Mouse (Mus musculus) brown adipose tissue, adult 24 weeks (tissue): ENCODE measurements around the gene Cyp2d12. TPM values are rescaled to one million over a fixed set of nuclear protein-coding genes. Genes with fewer than 3 reads are reported as not detected.
"Not testable (repeated sequence)": the region's sequence is repeated elsewhere in the genome, so short reads cannot be mapped to it uniquely, and the experiment has no call there.

Source experiments
- H3K27ac ChIP-seq: fragments of 200-500 bp; replicated peaks from 2 replicates; pipeline ENCODE4 v1.5.1; 2012; ENCODE audit warnings: low read depth, mild to moderate bottlenecking, low read length
- H3K4me1 ChIP-seq: fragments of 200-500 bp; 2 replicates; pipeline ENCODE4 v1.6.1; 2012; ENCODE audit warnings: low read length, mixed read lengths; ENCODE audit not compliant: control insufficient read depth, insufficient read depth, insufficient read length
- H3K4me3 ChIP-seq: fragments of 200-500 bp; 2 replicates; pipeline ENCODE4 v1.5.1; 2012; ENCODE audit warnings: low read depth, mild to moderate bottlenecking, low read length, moderate library complexity; ENCODE audit not compliant: insufficient read depth
- polyA plus RNA-seq: library from polyadenylated mRNA; stranded (reverse); fragments of >200 nt; gene quantifications from 2 replicates; pipeline ENCODE4 v1.2.4, GENCODE M21; 2012; ENCODE audit not compliant: missing spikeins, insufficient read depth, insufficient read length

Cyp2d12 gene
- not detected in 2 replicates for polyA plus RNA-seq

GRCm38 (mm10) chr15:82554531-82555230 lies at the start of gene Cyp2d12:
Cyp2d12 (plus strand) TSS chr15:82555072.
- Histone ChIP-seq H3K4me3 (no peak within 1 kb of the TSS), H3K4me1 (no peaks in the 10 kb centered on the region), H3K27ac (no peak within 1 kb of the TSS)

GRCm38 (mm10) chr15:82506971-82507370 lies 47.9 kb upstream of the Cyp2d12 start:
- Histone ChIP-seq H3K4me1 (no peaks in the 10 kb centered on the region), H3K4me3 (no peak overlapping the region), H3K27ac (no peak overlapping the region)

- not testable (repeated sequence) for H3K27ac ChIP-seq, H3K4me1 ChIP-seq, H3K4me3 ChIP-seq
Measured at GRCm38 (mm10) chr15:82507740-82508139, 47.1 kb upstream of the Cyp2d12 start.

GRCm38 (mm10) chr15:82509495-82509894 lies 45.4 kb upstream of the Cyp2d12 start:
- not testable (repeated sequence) for H3K4me3 ChIP-seq, H3K27ac ChIP-seq, H3K4me1 ChIP-seq

GRCm38 (mm10) chr15:82510500-82510899 lies 44.4 kb upstream of the Cyp2d12 start:
- H3K4me3 ChIP-seq, H3K4me1 ChIP-seq, H3K27ac ChIP-seq: not testable (repeated sequence)

GRCm38 (mm10) chr15:82512111-82512510 lies 42.8 kb upstream of the Cyp2d12 start:
- not testable (repeated sequence) for H3K27ac ChIP-seq, H3K4me1 ChIP-seq, H3K4me3 ChIP-seq

- H3K4me1 ChIP-seq, H3K27ac ChIP-seq, H3K4me3 ChIP-seq: not testable (repeated sequence)
Measured at GRCm38 (mm10) chr15:82516174-82516573, 38.7 kb upstream of the Cyp2d12 start.

GRCm38 (mm10) chr15:82527371-82527770 lies 27.5 kb upstream of the Cyp2d12 start:
- H3K27ac ChIP-seq, H3K4me3 ChIP-seq, H3K4me1 ChIP-seq: not testable (repeated sequence)

GRCm38 (mm10) chr15:82532721-82533120 lies 22.2 kb upstream of the Cyp2d12 start:
- not testable (repeated sequence) for H3K4me3 ChIP-seq, H3K27ac ChIP-seq, H3K4me1 ChIP-seq

- H3K27ac ChIP-seq, H3K4me1 ChIP-seq, H3K4me3 ChIP-seq: not testable (repeated sequence)
Measured at GRCm38 (mm10) chr15:82542976-82543375, 11.9 kb upstream of the Cyp2d12 start.

GRCm38 (mm10) chr15:82544561-82544960 lies 10.3 kb upstream of the Cyp2d12 start:
- not testable (repeated sequence) for H3K4me1 ChIP-seq, H3K4me3 ChIP-seq, H3K27ac ChIP-seq

GRCm38 (mm10) chr15:82547753-82548152 lies 7.1 kb upstream of the Cyp2d12 start:
- H3K27ac ChIP-seq, H3K4me3 ChIP-seq, H3K4me1 ChIP-seq: not testable (repeated sequence)

- H3K4me3 ChIP-seq, H3K27ac ChIP-seq, H3K4me1 ChIP-seq: not testable (repeated sequence)
Measured at GRCm38 (mm10) chr15:82553211-82553610, 1.7 kb upstream of the Cyp2d12 start.

GRCm38 (mm10) chr15:82572856-82573255 lies 18.0 kb downstream of the Cyp2d12 start:
- H3K4me1 ChIP-seq, result no peaks in the 10 kb centered on the region
- H3K27ac ChIP-seq, result no peak overlapping the region
- no peak overlapping the region for H3K4me3 ChIP-seq

GRCm38 (mm10) chr15:82579071-82579470 lies 24.2 kb downstream of the Cyp2d12 start:
- no peak overlapping the region for H3K27ac ChIP-seq
- no peaks in the 10 kb centered on the region for H3K4me1 ChIP-seq
- H3K4me3 ChIP-seq, result no peak overlapping the region

GRCm38 (mm10) chr15:82582621-82583020 lies 27.7 kb downstream of the Cyp2d12 start:
- H3K27ac ChIP-seq, result no peak overlapping the region
- no peaks in the 10 kb centered on the region for H3K4me1 ChIP-seq
- H3K4me3 ChIP-seq, result no peak overlapping the region
